Mouse (Mus musculus): Measurements from ENCODE around the gene Dcaf11. TPM values are rescaled to one million over a fixed set of nuclear protein-coding genes. Genes with fewer than 3 reads are reported as not detected.

Dcaf11 gene
- polyA plus RNA-seq, 1 experiment from 2014 or later, result 68.0 TPM

- H3K27ac ChIP-seq (replicated peaks; ENCODE audit: low read depth, low read length), result no peak overlapping the region
These were observed 58.8 kb downstream of the Dcaf11 start for GRCm38 (mm10) chr14:55618486-55619195.

More at GRCm38 (mm10) chr14:55618486-55619195, 58.8 kb downstream of the Dcaf11 start:
- Histone ChIP-seq H3K4me2 (ENCODE audit: low read depth, severe bottlenecking) (peak overlapping the region; percentile 42), H3K9me3 (ENCODE audit: control insufficient read depth, low read length) (no peaks in the 10 kb centered on the region), H3K36me3 (ENCODE audit: control insufficient read depth, insufficient read depth, low read length) (no peaks in the 10 kb centered on the region), H3K4me3 (ENCODE audit: low read depth, low read length) (peak overlapping the region; percentile 14), H3K9ac (ENCODE audit: low read length) (0 out of 2 replicates have a peak overlapping the region, but pooled peaks have one; percentile 1), H3K27me3 (ENCODE audit: control insufficient read depth, insufficient read depth, low read length) (no peaks in the 10 kb centered on the region), H3K4me1 (ENCODE audit: control insufficient read depth, insufficient read depth, low read length) (no peaks in the 10 kb centered on the region)
- 41% methylated on average over 22 of the region's 22 CpGs for WGBS
- DNase-seq (ENCODE audit: low spot score) (no peak), ATAC-seq (ENCODE audit: insufficient number of reproducible peaks, low FRiP score, low TSS enrichment, low read depth) (no peak)

Other genes with a start within 250 kb of the Dcaf11 start
- 49.4 and 55.3 TPM in 2 replicates for gene Dhrs4, start 81.2 kb upstream of the Dcaf11 start, polyA plus RNA-seq (2014; fragmentation: Nextera tagmentation; extraction: Ambion mirVana)
- gene Carmil3, start 69.4 kb upstream of the Dcaf11 start, polyA plus RNA-seq (2014; fragmentation: Nextera tagmentation; extraction: Ambion mirVana), result 3.0 and 3.7 TPM in 2 replicates
- not detected in 2 replicates for gene Cpne6, start 49.6 kb upstream of the Dcaf11 start, polyA plus RNA-seq (2014; fragmentation: Nextera tagmentation; extraction: Ambion mirVana)
- gene Nrl, start 35.0 kb upstream of the Dcaf11 start, polyA plus RNA-seq (2014; fragmentation: Nextera tagmentation; extraction: Ambion mirVana), result not detected in 2 replicates
- gene Pck2, start 19.7 kb upstream of the Dcaf11 start, polyA plus RNA-seq (2014; fragmentation: Nextera tagmentation; extraction: Ambion mirVana), result 20.4 and 21.6 TPM in 2 replicates
- 0.48 and 0.79 TPM in 2 replicates for gene A730061H03Rik, start 400 bp downstream of the Dcaf11 start, polyA plus RNA-seq (2014; fragmentation: Nextera tagmentation; extraction: Ambion mirVana)
- 5.0 and 6.5 TPM in 2 replicates for gene Fitm1, start 15.6 kb downstream of the Dcaf11 start, polyA plus RNA-seq (2014; fragmentation: Nextera tagmentation; extraction: Ambion mirVana)
- 138 and 152 TPM in 2 replicates for gene Psme1, start 18.1 kb downstream of the Dcaf11 start, polyA plus RNA-seq (2014; fragmentation: Nextera tagmentation; extraction: Ambion mirVana)
- 4.2 and 4.6 TPM in 2 replicates for gene Emc9, start 25.3 kb downstream of the Dcaf11 start, polyA plus RNA-seq (2014; fragmentation: Nextera tagmentation; extraction: Ambion mirVana)
- gene Psme2, start 31.1 kb downstream of the Dcaf11 start, polyA plus RNA-seq (2014; fragmentation: Nextera tagmentation; extraction: Ambion mirVana), result 195 and 225 TPM in 2 replicates
- 10.3 and 13.9 TPM in 2 replicates for gene Rnf31, start 31.7 kb downstream of the Dcaf11 start, polyA plus RNA-seq (2014; fragmentation: Nextera tagmentation; extraction: Ambion mirVana)
- 5.9 and 6.7 TPM in 2 replicates for gene Irf9, start 43.6 kb downstream of the Dcaf11 start, polyA plus RNA-seq (2014; fragmentation: Nextera tagmentation; extraction: Ambion mirVana)
- 7.7 TPM in 2 replicates for gene Rec8, start 58.0 kb downstream of the Dcaf11 start, polyA plus RNA-seq (2014; fragmentation: Nextera tagmentation; extraction: Ambion mirVana)
- 91.5 and 100 TPM in 2 replicates for gene Ipo4, start 76.0 kb downstream of the Dcaf11 start, polyA plus RNA-seq (2014; fragmentation: Nextera tagmentation; extraction: Ambion mirVana)
- 2.2 and 2.9 TPM in 2 replicates for gene Gm49378, start 77.9 kb downstream of the Dcaf11 start, polyA plus RNA-seq (2014; fragmentation: Nextera tagmentation; extraction: Ambion mirVana)
- 83.2 and 83.3 TPM in 2 replicates for gene Tm9sf1, start 83.8 kb downstream of the Dcaf11 start, polyA plus RNA-seq (2014; fragmentation: Nextera tagmentation; extraction: Ambion mirVana)
- 0.77 and 0.91 TPM in 2 replicates for gene Tssk4, start 90.2 kb downstream of the Dcaf11 start, polyA plus RNA-seq (2014; fragmentation: Nextera tagmentation; extraction: Ambion mirVana)
- gene Mdp1, start 100.5 kb downstream of the Dcaf11 start, polyA plus RNA-seq (2014; fragmentation: Nextera tagmentation; extraction: Ambion mirVana), result 60.7 and 64.0 TPM in 2 replicates
- 55.4 and 60.9 TPM in 2 replicates for gene Gmpr2, start 111.9 kb downstream of the Dcaf11 start, polyA plus RNA-seq (2014; fragmentation: Nextera tagmentation; extraction: Ambion mirVana)
- 619 and 660 TPM in 2 replicates for gene Nedd8, start 112.1 kb downstream of the Dcaf11 start, polyA plus RNA-seq (2014; fragmentation: Nextera tagmentation; extraction: Ambion mirVana)
- gene Tinf2, start 121.8 kb downstream of the Dcaf11 start, polyA plus RNA-seq (2014; fragmentation: Nextera tagmentation; extraction: Ambion mirVana), result 68.1 and 68.5 TPM in 2 replicates
- 2.1 TPM in 2 replicates for gene Tgm1, start 153.9 kb downstream of the Dcaf11 start, polyA plus RNA-seq (2014; fragmentation: Nextera tagmentation; extraction: Ambion mirVana)
- gene Rabggta, start 162.3 kb downstream of the Dcaf11 start, polyA plus RNA-seq (2014; fragmentation: Nextera tagmentation; extraction: Ambion mirVana), result 20.0 and 20.2 TPM in 2 replicates
- gene Dhrs1, start 185.7 kb downstream of the Dcaf11 start, polyA plus RNA-seq (2014; fragmentation: Nextera tagmentation; extraction: Ambion mirVana), result 65.9 and 72.8 TPM in 2 replicates
- gene Nop9, start 185.7 kb downstream of the Dcaf11 start, polyA plus RNA-seq (2014; fragmentation: Nextera tagmentation; extraction: Ambion mirVana), result 55.5 and 56.7 TPM in 2 replicates
- 0.37 TPM in 1 of 2 replicates, not detected in the other for gene Cideb, start 198.5 kb downstream of the Dcaf11 start, polyA plus RNA-seq (2014; fragmentation: Nextera tagmentation; extraction: Ambion mirVana)
- 0.39 and 0.68 TPM in 2 replicates for gene Ltb4r2, start 201.4 kb downstream of the Dcaf11 start, polyA plus RNA-seq (2014; fragmentation: Nextera tagmentation; extraction: Ambion mirVana)
- 0.17 TPM in 1 of 2 replicates, not detected in the other for gene Ltb4r1, start 206.0 kb downstream of the Dcaf11 start, polyA plus RNA-seq (2014; fragmentation: Nextera tagmentation; extraction: Ambion mirVana)
- gene Adcy4, start 224.1 kb downstream of the Dcaf11 start, polyA plus RNA-seq (2014; fragmentation: Nextera tagmentation; extraction: Ambion mirVana), result 13.2 and 15.0 TPM in 2 replicates
- 26.3 and 30.8 TPM in 2 replicates for gene Ripk3, start 228.9 kb downstream of the Dcaf11 start, polyA plus RNA-seq (2014; fragmentation: Nextera tagmentation; extraction: Ambion mirVana)

Measured in limb, embryonic 11.5 days (tissue).